Mouse (Mus musculus): ENCODE results near the gene Mmp19.
A peak's percentile ranks its signal among the peaks of the same experiment; 100 is the strongest.

Gene Mmp19

GRCm38 (mm10) chr10:128779011-128779795 is 11.5 kb upstream of the Mmp19 start:
- H3K36me3 ChIP-seq (ENCODE audit: control insufficient read depth, insufficient read depth, low read length, poor library complexity, severe bottlenecking) = no peaks in the 10 kb centered on the region
- DNase-seq (ENCODE audit: low read depth, low spot score) = peak; percentile 33
- H3K27me3 ChIP-seq (ENCODE audit: control insufficient read depth, insufficient read depth, low read length, poor library complexity, severe bottlenecking) = no peaks in the 10 kb centered on the region

DNA sequence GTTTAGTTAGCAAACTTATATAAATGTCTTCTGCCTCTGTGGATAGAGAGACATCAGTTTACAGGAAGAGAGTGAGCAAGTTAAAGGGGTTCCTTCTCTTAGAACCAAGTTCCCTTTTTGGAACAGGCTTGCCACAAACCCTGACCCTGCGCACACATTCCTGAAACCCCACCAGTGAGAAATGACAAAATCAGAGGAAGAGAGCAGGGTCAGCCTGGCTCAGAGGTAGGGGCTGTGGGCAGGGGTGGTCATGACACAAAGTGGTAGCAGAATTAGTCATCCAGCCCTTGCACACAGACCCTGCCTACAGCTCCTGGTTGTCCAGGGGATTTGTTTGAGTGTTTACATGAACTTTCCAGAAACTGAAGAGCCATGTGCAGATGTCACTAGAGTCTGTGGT is 10.5 kb upstream of the Mmp19 start:
- no peaks in the 10 kb centered on the region for H3K36me3 ChIP-seq (ENCODE audit: control insufficient read depth, insufficient read depth, low read length, poor library complexity, severe bottlenecking)
- DNase-seq (ENCODE audit: low read depth, low spot score) = no peak
- H3K27me3 ChIP-seq (ENCODE audit: control insufficient read depth, insufficient read depth, low read length, poor library complexity, severe bottlenecking) = no peaks in the 10 kb centered on the region

DNA sequence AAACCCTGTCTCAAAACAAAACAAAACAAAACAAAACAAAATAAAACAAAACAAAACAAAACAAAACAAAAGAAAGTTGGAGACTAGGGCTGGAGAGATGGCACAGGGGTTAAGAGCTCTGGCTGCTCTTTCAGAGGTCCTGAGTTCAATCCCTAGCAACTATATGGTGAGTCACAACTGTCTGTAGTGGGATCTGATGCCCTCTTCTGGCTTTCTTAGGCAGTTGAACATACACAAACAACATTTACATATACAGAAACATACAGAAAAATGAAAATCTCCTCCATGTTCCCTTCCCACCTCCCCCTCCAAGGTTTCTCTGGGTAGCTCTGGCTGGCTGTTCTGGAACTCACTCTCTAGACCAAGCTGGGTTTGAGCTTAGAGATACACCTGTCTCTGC is 1.3 kb downstream of the Mmp19 start:
- DNase-seq (ENCODE audit: low read depth, low spot score) = no peak
- no peaks in the 10 kb centered on the region for H3K27me3 ChIP-seq (ENCODE audit: control insufficient read depth, insufficient read depth, low read length, poor library complexity, severe bottlenecking)
- no peaks in the 10 kb centered on the region for H3K36me3 ChIP-seq (ENCODE audit: control insufficient read depth, insufficient read depth, low read length, poor library complexity, severe bottlenecking)

- no peak for DNase-seq (ENCODE audit: low read depth, low spot score)
- Histone ChIP-seq H3K27me3 (ENCODE audit: control insufficient read depth, insufficient read depth, low read length, poor library complexity, severe bottlenecking) (no peaks in the 10 kb centered on the region), H3K36me3 (ENCODE audit: control insufficient read depth, insufficient read depth, low read length, poor library complexity, severe bottlenecking) (no peaks in the 10 kb centered on the region)
These were observed 2.5 kb downstream of the Mmp19 start for GRCm38 (mm10) chr10:128793258-128793657.

- no peak for DNase-seq (ENCODE audit: low read depth, low spot score)
- H3K36me3 ChIP-seq (ENCODE audit: control insufficient read depth, insufficient read depth, low read length, poor library complexity, severe bottlenecking) = no peaks in the 10 kb centered on the region
- no peaks in the 10 kb centered on the region for H3K27me3 ChIP-seq (ENCODE audit: control insufficient read depth, insufficient read depth, low read length, poor library complexity, severe bottlenecking)
These were observed 3.7 kb downstream of the Mmp19 start for GRCm38 (mm10) chr10:128794391-128794790.

DNA sequence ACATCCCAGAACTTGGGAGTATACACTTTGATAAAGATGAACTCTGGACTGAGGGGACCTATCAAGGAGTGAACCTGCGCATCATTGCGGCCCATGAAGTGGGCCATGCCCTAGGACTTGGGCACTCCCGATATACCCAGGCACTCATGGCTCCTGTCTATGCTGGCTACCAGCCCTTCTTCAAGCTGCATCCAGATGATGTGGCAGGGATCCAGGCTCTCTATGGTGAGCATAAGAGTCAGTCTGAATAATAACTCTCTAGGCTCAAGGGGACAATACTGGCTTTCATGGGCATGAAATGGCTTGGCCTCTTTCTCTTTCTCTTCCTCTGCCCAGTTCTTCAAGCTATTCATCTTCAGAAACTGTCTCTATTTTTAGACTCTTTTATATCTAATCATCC is 4.9 kb downstream of the Mmp19 start:
- no peak for DNase-seq (ENCODE audit: low read depth, low spot score)
- H3K27me3 ChIP-seq (ENCODE audit: control insufficient read depth, insufficient read depth, low read length, poor library complexity, severe bottlenecking) = no peaks in the 10 kb centered on the region
- H3K36me3 ChIP-seq (ENCODE audit: control insufficient read depth, insufficient read depth, low read length, poor library complexity, severe bottlenecking) = 0 out of 2 replicates have a peak, but pooled peaks cover 2% of the 10 kb centered on the region

GRCm38 (mm10) chr10:128798676-128799075 is 8.0 kb downstream of the Mmp19 start:
- Histone ChIP-seq H3K36me3 (ENCODE audit: control insufficient read depth, insufficient read depth, low read length, poor library complexity, severe bottlenecking) (0 out of 2 replicates have a peak, but pooled peaks cover 2% of the 10 kb centered on the region), H3K27me3 (ENCODE audit: control insufficient read depth, insufficient read depth, low read length, poor library complexity, severe bottlenecking) (no peaks in the 10 kb centered on the region)
- no peak for DNase-seq (ENCODE audit: low read depth, low spot score)

DNA sequence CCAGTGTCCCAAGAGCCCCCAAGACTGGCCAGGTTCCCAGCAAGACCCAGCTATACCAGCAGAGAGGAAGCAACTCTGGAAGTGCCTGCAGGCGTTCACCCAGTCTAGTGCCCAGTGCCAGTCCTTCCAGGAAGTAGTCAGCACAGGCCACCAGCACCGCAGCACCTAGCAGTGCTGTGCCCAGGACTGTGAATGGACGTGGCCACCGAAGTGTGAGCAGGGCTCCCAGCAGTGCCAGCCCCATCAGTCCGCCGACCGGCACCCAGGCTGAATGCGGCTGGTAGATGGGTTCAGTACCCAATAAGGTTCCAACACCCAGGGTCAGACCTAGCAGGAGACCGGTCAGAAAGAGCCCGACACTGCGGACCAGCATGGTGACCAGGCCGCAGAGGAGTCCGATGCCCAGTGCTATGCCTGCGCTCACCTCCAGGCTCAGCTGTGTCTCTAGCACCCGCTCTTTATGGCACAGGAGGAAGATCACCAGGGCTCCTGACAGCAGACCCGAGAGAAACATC is 11.3 kb downstream of the Mmp19 start:
- 0 out of 2 replicates have a peak, but pooled peaks cover 2% of the 10 kb centered on the region for H3K36me3 ChIP-seq (ENCODE audit: control insufficient read depth, insufficient read depth, low read length, poor library complexity, severe bottlenecking)
- no peaks in the 10 kb centered on the region for H3K27me3 ChIP-seq (ENCODE audit: control insufficient read depth, insufficient read depth, low read length, poor library complexity, severe bottlenecking)
- no peak for DNase-seq (ENCODE audit: low read depth, low spot score)

GRCm38 (mm10) chr10:128802956-128803355 is 12.2 kb downstream of the Mmp19 start:
- Histone ChIP-seq H3K36me3 (ENCODE audit: control insufficient read depth, insufficient read depth, low read length, poor library complexity, severe bottlenecking) (0 out of 2 replicates have a peak, but pooled peaks cover 2% of the 10 kb centered on the region), H3K27me3 (ENCODE audit: control insufficient read depth, insufficient read depth, low read length, poor library complexity, severe bottlenecking) (no peaks in the 10 kb centered on the region)
- DNase-seq (ENCODE audit: low read depth, low spot score) = no peak

- DNase-seq (ENCODE audit: low read depth, low spot score) = no peak
- H3K36me3 ChIP-seq (ENCODE audit: control insufficient read depth, insufficient read depth, low read length, poor library complexity, severe bottlenecking) = 0 out of 2 replicates have a peak, but pooled peaks cover 2% of the 10 kb centered on the region
- H3K27me3 ChIP-seq (ENCODE audit: control insufficient read depth, insufficient read depth, low read length, poor library complexity, severe bottlenecking) = no peaks in the 10 kb centered on the region
These were observed 12.7 kb downstream of the Mmp19 start for GRCm38 (mm10) chr10:128803361-128803760.

DNA sequence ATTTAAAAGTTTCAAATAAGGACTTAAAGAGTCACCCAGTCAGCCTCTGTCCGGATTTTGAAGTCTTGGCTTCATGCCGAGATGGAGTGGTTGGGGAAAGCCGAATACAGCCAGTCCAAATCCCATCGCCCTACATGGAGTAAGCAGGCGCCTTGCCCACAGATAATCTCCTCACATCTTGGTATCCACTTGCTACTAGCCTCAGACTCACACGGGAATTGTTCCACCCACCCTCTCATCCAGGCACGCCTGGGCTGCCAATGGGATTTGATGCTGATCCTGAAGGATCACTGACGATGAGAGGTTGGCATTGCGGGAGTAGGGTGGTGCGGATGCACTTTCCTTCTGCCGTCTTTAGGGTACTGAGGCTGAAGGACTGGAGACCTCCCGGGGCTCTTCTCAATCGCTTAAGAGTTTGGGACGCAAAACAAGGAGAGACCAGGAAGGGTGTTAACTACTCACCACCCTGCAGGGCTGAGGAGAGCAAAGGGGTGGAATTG is 13.1 kb downstream of the Mmp19 start, which contains the start of gene Dnajc14:
TSS of gene Dnajc14 (plus strand) at position 292 of the 500 bp plus-strand sequence.
- DNase-seq (ENCODE audit: low read depth, low spot score) = no peak
- Histone ChIP-seq H3K36me3 (ENCODE audit: control insufficient read depth, insufficient read depth, low read length, poor library complexity, severe bottlenecking) (peaks cover 2% of the 10 kb centered on the region; the same call in 1 of the 2 replicates), H3K27me3 (ENCODE audit: control insufficient read depth, insufficient read depth, low read length, poor library complexity, severe bottlenecking) (no peaks in the 10 kb centered on the region)

- no peaks in the 10 kb centered on the region for H3K27me3 ChIP-seq (ENCODE audit: control insufficient read depth, insufficient read depth, low read length, poor library complexity, severe bottlenecking)
- peak; percentile 88 for DNase-seq (ENCODE audit: low read depth, low spot score)
- peaks cover 5% of the 10 kb centered on the region; the same call in 1 of the 2 replicates for H3K36me3 ChIP-seq (ENCODE audit: control insufficient read depth, insufficient read depth, low read length, poor library complexity, severe bottlenecking)
These were observed 13.8 kb downstream of the Mmp19 start, which contains the start of gene Tmem198b for GRCm38 (mm10) chr10:128804271-128805091. Gene Tmem198b, minus strand, starts transcription at chr10:128804370.

- Histone ChIP-seq H3K27me3 (ENCODE audit: control insufficient read depth, insufficient read depth, low read length, poor library complexity, severe bottlenecking) (no peaks in the 10 kb centered on the region), H3K36me3 (ENCODE audit: control insufficient read depth, insufficient read depth, low read length, poor library complexity, severe bottlenecking) (peaks cover 5% of the 10 kb centered on the region; the same call in 1 of the 2 replicates)
- peak; percentile 98 for DNase-seq (ENCODE audit: low read depth, low spot score)
These were observed 14.6 kb downstream of the Mmp19 start for GRCm38 (mm10) chr10:128805092-128806000.

GRCm38 (mm10) chr10:128806086-128806485 is 15.4 kb downstream of the Mmp19 start:
- Histone ChIP-seq H3K36me3 (ENCODE audit: control insufficient read depth, insufficient read depth, low read length, poor library complexity, severe bottlenecking) (peaks cover 5% of the 10 kb centered on the region; the same call in 1 of the 2 replicates), H3K27me3 (ENCODE audit: control insufficient read depth, insufficient read depth, low read length, poor library complexity, severe bottlenecking) (no peaks in the 10 kb centered on the region)
- no peak for DNase-seq (ENCODE audit: low read depth, low spot score)
